Comparison of ENCODE assay signal across 9 mouse cellular contexts in the genomic region with DNA sequence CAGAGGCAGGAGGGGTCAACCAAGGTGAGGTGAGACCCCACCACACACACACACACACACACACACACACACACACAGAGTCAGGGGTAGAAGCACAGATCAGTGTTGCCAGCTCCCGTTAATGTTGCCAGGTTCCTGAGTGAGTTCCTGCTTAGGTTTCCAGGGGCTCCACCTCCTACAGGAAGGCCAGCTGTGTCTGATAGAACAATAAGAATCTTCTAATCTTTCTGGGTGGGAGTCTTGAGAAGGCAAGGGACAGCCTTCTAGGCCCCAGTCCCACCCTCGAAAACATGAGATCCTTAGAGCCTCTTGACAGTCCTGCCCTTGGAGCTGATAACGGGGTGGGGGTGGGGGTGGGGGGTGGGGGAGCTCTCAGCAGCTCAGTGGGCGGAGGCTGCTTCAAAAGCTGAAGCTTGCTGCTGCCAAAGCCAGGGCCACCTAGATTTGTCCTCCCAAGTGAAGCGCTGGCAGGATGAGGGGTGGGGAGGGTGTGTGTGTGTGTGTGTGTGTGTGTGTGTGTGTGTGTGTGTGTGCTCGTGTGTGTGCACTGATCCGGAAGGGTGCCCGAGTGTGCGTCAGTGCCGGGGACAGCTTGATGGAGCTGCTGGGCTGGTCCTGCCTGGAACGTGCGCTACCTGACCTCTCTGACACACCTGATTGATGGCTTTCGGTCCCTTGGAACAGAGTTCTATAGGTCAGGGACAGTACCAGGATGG. TPM values are rescaled to one million over a fixed set of nuclear protein-coding genes. Genes with fewer than 3 reads are reported as not detected.
A peak's percentile ranks its signal among the peaks of the same experiment; 100 is the strongest.
DNase-seq lines count a peak whose midpoint lies in the region; ATAC-seq and TF ChIP-seq lines count a peak whose summit lies in the region.
"Had no signal": no experiment of that assay in that cellular context is flagged by ENCODE, and none has a peak within 500 bp of the region (broad histone marks: within the 10 kb centered on the region; RNA-seq: fewer than 3 reads in every experiment).

No protein-coding gene starts in this region.

- no peak for ATAC-seq in forebrain, postnatal 0 days
- no peak for ATAC-seq in hindbrain, embryonic 16.5 days
- peak; percentile 37; the same call in 1 of the 2 replicates for ATAC-seq in liver, embryonic 14.5 days (ENCODE audit: insufficient read depth)
- ATAC-seq: Patski had no signal

- peak overlapping the region; percentile 70 for H3K27ac ChIP-seq in forebrain, postnatal 0 days (ENCODE audit: low read depth, low read length)
- no peak overlapping the region for H3K27ac ChIP-seq in hindbrain, embryonic 16.5 days (ENCODE audit: low read depth, low read length)
- H3K27ac ChIP-seq in liver, embryonic 14.5 days = no peak overlapping the region; the same call in 1 of the 2 replicates
- H3K27ac ChIP-seq in testis, adult 2 months (ENCODE audit: control insufficient read depth, insufficient read depth, low read depth, low read length) = peak overlapping the region; percentile 78

- peaks cover 12% of the 10 kb centered on the region; the same call in 1 of the 2 replicates for H3K4me1 ChIP-seq in forebrain, postnatal 0 days (ENCODE audit: insufficient read depth)
- peaks cover 3% of the 10 kb centered on the region; the same call in 1 of the 2 replicates for H3K4me1 ChIP-seq in hindbrain, embryonic 16.5 days (ENCODE audit: control insufficient read depth, insufficient read depth, low read depth, low read length)
- H3K4me1 ChIP-seq in liver, embryonic 14.5 days (replicated peaks; ENCODE audit: control insufficient read depth in 2 of 2, insufficient read depth in 2 of 2, low read length in 1 of 2) = peaks cover 10 to 38% of the 10 kb centered on the region in 2 experiments
- H3K4me1 ChIP-seq in testis, adult 2 months (ENCODE audit: control insufficient read depth, insufficient read depth, low read length) = peaks cover 30% of the 10 kb centered on the region

- WGBS in forebrain, postnatal 0 days = 23% methylated on average over 13 of the region's 13 CpGs
- 46% methylated on average over 13 of the region's 13 CpGs for WGBS in hindbrain, embryonic 16.5 days
- 27% methylated on average over 13 of the region's 13 CpGs for WGBS in liver, embryonic 14.5 days (ENCODE audit: insufficient replicate concordance)

- TF ChIP-seq EP300 in liver, embryonic 14.5 days (IDR thresholded peaks at IDR 0.05; ENCODE audit: low read depth) = no peak

- intact Hi-C loops in left cerebral cortex, postnatal 25 days (cut with DNase I) = no loop called here

- peak overlapping the region; percentile 33 for H3K9ac ChIP-seq in forebrain, postnatal 0 days
- H3K9ac ChIP-seq in hindbrain, embryonic 16.5 days (ENCODE audit: low read depth, low read length) = no peak overlapping the region
- H3K9ac ChIP-seq in liver, embryonic 14.5 days (replicated peaks) = no peak overlapping the region

- H3K27me3 ChIP-seq in forebrain, postnatal 0 days (ENCODE audit: insufficient read depth, low read length) = no peaks in the 10 kb centered on the region
- no peaks in the 10 kb centered on the region for H3K27me3 ChIP-seq in hindbrain, embryonic 16.5 days (replicated peaks; ENCODE audit: control insufficient read depth, insufficient read depth, low read length)
- no peaks in the 10 kb centered on the region for H3K27me3 ChIP-seq in liver, embryonic 14.5 days (ENCODE audit: control insufficient read depth, insufficient read depth, low read length)
- H3K27me3 ChIP-seq in testis, adult 2 months (ENCODE audit: control insufficient read depth, insufficient read depth, low read length) = no peaks in the 10 kb centered on the region
- H3K27me3 ChIP-seq: Patski had no signal

- H3K36me3 ChIP-seq in forebrain, postnatal 0 days (ENCODE audit: insufficient read depth) = no peaks in the 10 kb centered on the region
- H3K36me3 ChIP-seq in hindbrain, embryonic 16.5 days (ENCODE audit: control insufficient read depth, insufficient read depth, low read length) = no peaks in the 10 kb centered on the region
- H3K36me3 ChIP-seq in liver, embryonic 14.5 days (replicated peaks; ENCODE audit: control insufficient read depth, insufficient read depth, low read depth) = no peaks in the 10 kb centered on the region
- H3K36me3 ChIP-seq in testis, adult 2 months (ENCODE audit: control insufficient read depth, insufficient read depth, low read length) = no peaks in the 10 kb centered on the region

- peak overlapping the region; percentile 73 for H3K4me3 ChIP-seq in forebrain, postnatal 0 days (ENCODE audit: low read depth, low read length)
- no peak overlapping the region for H3K4me3 ChIP-seq in hindbrain, embryonic 16.5 days (ENCODE audit: low read length)
- no peak overlapping the region for H3K4me3 ChIP-seq in liver, embryonic 14.5 days (ENCODE audit: insufficient read depth in 1 of 2, low read depth in 2 of 2, low read length in 2 of 2)
- peak overlapping the region; percentile 22; the same call in 1 of the 2 replicates for H3K4me3 ChIP-seq in testis, adult 2 months (ENCODE audit: control insufficient read depth, low read depth, low read length)

- no peak for TF ChIP-seq POLR2A in testis, adult 2 months (IDR thresholded peaks at IDR 0.05; ENCODE audit: control insufficient read depth, low read depth, low read length)

- H3K4me2 ChIP-seq in forebrain, postnatal 0 days (ENCODE audit: low read depth) = peak overlapping the region; percentile 76
- H3K4me2 ChIP-seq in hindbrain, embryonic 16.5 days (ENCODE audit: low read length) = peak overlapping the region; percentile 21; the same call in 1 of the 2 replicates
- H3K4me2 ChIP-seq in liver, embryonic 14.5 days (ENCODE audit: low read depth) = peak overlapping the region; percentile 6; the same call in 1 of the 2 replicates

- TF ChIP-seq CTCF in forebrain, postnatal 0 days (IDR thresholded peaks at IDR 0.05; ENCODE audit: low read depth) = no peak
- no peak for TF ChIP-seq CTCF in liver, embryonic 14.5 days (IDR thresholded peaks at IDR 0.05; ENCODE audit: low read depth)
- no peak for TF ChIP-seq CTCF in testis, adult 2 months (IDR thresholded peaks at IDR 0.05; ENCODE audit: control insufficient read depth, insufficient read depth, insufficient replicate concordance, low read depth, low read length)

- peak; percentile 12 to 43 for DNase-seq in left cerebral cortex, postnatal 25 days (ENCODE audit: low spot score in 2 of 2)
- no peak for DNase-seq in left cerebral cortex, adult 9 months (ENCODE audit: low spot score in 2 of 2)
- no peak for DNase-seq in forebrain, postnatal 0 days
- DNase-seq in liver, embryonic 14.5 days (ENCODE audit: low read depth in 3 of 3, low spot score in 3 of 3) = no peak
- no peak for DNase-seq in layer of hippocampus, adult 9-11 months
- DNase-seq in cerebellum, adult 18-20 months = no peak

- no peaks in the 10 kb centered on the region for H3K9me3 ChIP-seq in forebrain, postnatal 0 days (ENCODE audit: low read length)
- H3K9me3 ChIP-seq in hindbrain, embryonic 16.5 days (ENCODE audit: control insufficient read depth, low read length) = no peaks in the 10 kb centered on the region
- no peaks in the 10 kb centered on the region for H3K9me3 ChIP-seq in liver, embryonic 14.5 days (ENCODE audit: control insufficient read depth, low read length)

RNA-seq across cellular contexts. Expression of gene Arl4d, which starts 3.4 kb away (rescaled TPM):
- total RNA-seq in left cerebral cortex, postnatal 25 days (2021) = 10 to 100 TPM; 23.9 to 32.1 TPM
- 22.5 and 28.3 TPM in 2 replicates for total RNA-seq in forebrain, postnatal 0 days (2014; rRNA removed)
- polyA plus RNA-seq in forebrain, postnatal 0 days (2015; fragmentation: Nextera tagmentation; extraction: Ambion mirVana) = 13.4 and 15.7 TPM in 2 replicates
- 7.6 and 7.7 TPM in 2 replicates for polyA plus RNA-seq in hindbrain, embryonic 16.5 days (2015; fragmentation: Nextera tagmentation; extraction: Ambion mirVana)
- polyA plus RNA-seq in liver, embryonic 14.5 days (2012; rRNA removed) = 0.48 and 0.84 TPM in 2 replicates
- 0.46 and 0.72 TPM in 2 replicates for polyA plus RNA-seq in liver, embryonic 14.5 days (2014; fragmentation: Nextera tagmentation; extraction: Ambion mirVana)
- 10.2 and 12.3 TPM in 2 replicates for polyA plus RNA-seq in testis, adult 2 months (2012; rRNA removed)

RNA-seq across cellular contexts. Expression of gene Rdm1, which starts 41.7 kb away (rescaled TPM):
- 1 to 10 TPM; 6.0 to 7.2 TPM for total RNA-seq in left cerebral cortex, postnatal 25 days (2021)
- 4.4 and 5.2 TPM in 2 replicates for total RNA-seq in forebrain, postnatal 0 days (2014; rRNA removed)
- 8.6 and 9.0 TPM in 2 replicates for polyA plus RNA-seq in forebrain, postnatal 0 days (2015; fragmentation: Nextera tagmentation; extraction: Ambion mirVana)
- polyA plus RNA-seq in hindbrain, embryonic 16.5 days (2015; fragmentation: Nextera tagmentation; extraction: Ambion mirVana) = 17.2 and 21.7 TPM in 2 replicates
- 3.8 and 5.7 TPM in 2 replicates for polyA plus RNA-seq in liver, embryonic 14.5 days (2012; rRNA removed)
- 9.4 and 10.4 TPM in 2 replicates for polyA plus RNA-seq in liver, embryonic 14.5 days (2014; fragmentation: Nextera tagmentation; extraction: Ambion mirVana)
- 7.8 and 13.8 TPM in 2 replicates for polyA plus RNA-seq in testis, adult 2 months (2012; rRNA removed)

Comparison
In these comparisons a context has a peak if more than half of its experiments do, and no peak if none do; other contexts are left out.
1. DNase-seq: peak in left cerebral cortex, postnatal 25 days (2 of 2); none in left cerebral cortex, adult 9 months (0 of 2), forebrain, postnatal 0 days (single experiment), liver, embryonic 14.5 days (0 of 3), layer of hippocampus, adult 9-11 months (single experiment) and cerebellum, adult 18-20 months (0 of 2).
2. H3K27ac ChIP-seq: peak in forebrain, postnatal 0 days (single experiment) and testis, adult 2 months (single experiment); none in hindbrain, embryonic 16.5 days (single experiment) and liver, embryonic 14.5 days (single experiment).
3. H3K4me2 ChIP-seq: peak in every context shown above with its lines; median percentile 76 in forebrain, postnatal 0 days; 21 in hindbrain, embryonic 16.5 days; 6 in liver, embryonic 14.5 days.
4. H3K4me3 ChIP-seq: peak in forebrain, postnatal 0 days (single experiment) and testis, adult 2 months (single experiment); none in hindbrain, embryonic 16.5 days (single experiment) and liver, embryonic 14.5 days (0 of 2).